Comparison of ENCODE assay signal across 11 mouse cellular contexts in the genomic region with DNA sequence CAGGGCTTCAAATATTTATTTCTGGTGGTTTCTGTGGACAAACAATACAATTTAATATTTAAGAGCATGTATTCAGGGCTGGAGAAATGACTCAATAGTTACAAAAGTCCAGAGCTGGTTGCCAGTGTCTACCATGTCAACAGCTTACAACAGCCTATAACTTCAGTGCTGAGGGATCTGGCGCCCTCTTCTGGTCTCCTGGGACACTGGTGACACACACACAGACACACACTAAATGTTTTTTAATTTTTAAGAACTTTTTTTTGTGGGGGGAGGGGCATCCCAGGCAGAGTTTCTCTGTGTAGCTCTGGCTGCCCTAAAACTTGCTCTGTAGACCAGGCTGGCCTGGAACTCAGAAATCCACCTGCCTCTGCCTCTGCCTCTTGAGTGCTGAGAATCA. TPM values are rescaled to one million over a fixed set of nuclear protein-coding genes. Genes with fewer than 3 reads are reported as not detected.
DNase-seq lines count a peak whose midpoint lies in the region; ATAC-seq and TF ChIP-seq lines count a peak whose summit lies in the region.
"Had no signal": no experiment of that assay in that cellular context is flagged by ENCODE, and none has a peak within 500 bp of the region (broad histone marks: within the 10 kb centered on the region; RNA-seq: fewer than 3 reads in every experiment).

No protein-coding gene starts in this region.

- DNase-seq in 3134 (ENCODE audit: extremely low read depth, insufficient read length, low spot score) (peak; percentile 56), ES-CJ7 (ENCODE audit: low read depth, low spot score) (peak; percentile 76)
- peak; percentile 63 for DNase-seq in c-Kit-positive CD71-positive TER-119-negative erythroid progenitor cells, embryonic 14.5 days (ENCODE audit: low read depth)
- DNase-seq in kidney, postnatal 0 days (ENCODE audit: low spot score): peak; percentile 61

- TF ChIP-seq POLR2A in small intestine, adult 2 months (IDR thresholded peaks at IDR 0.05; ENCODE audit: low read depth, low read length): no peak

- no peak overlapping the region for H3K9ac ChIP-seq in intestine, postnatal 0 days (ENCODE audit: low read depth, low read length)
- no peak overlapping the region for H3K9ac ChIP-seq in intestine, embryonic 16.5 days (ENCODE audit: low read depth, low read length)
- H3K9ac ChIP-seq in kidney, postnatal 0 days (ENCODE audit: low read depth, low read length): no peak overlapping the region
- H3K9ac ChIP-seq in midbrain, embryonic 16.5 days (ENCODE audit: low read depth, low read length): no peak overlapping the region
- H3K9ac ChIP-seq: embryonic facial prominence, embryonic 15.5 days had no signal

- WGBS in intestine, postnatal 0 days: 0% methylated on average over 1 of the region's 1 CpGs
- WGBS in intestine, embryonic 16.5 days: 3% methylated on average over 1 of the region's 1 CpGs
- 7% methylated on average over 1 of the region's 1 CpGs for WGBS in kidney, postnatal 0 days
- WGBS in small intestine, adult 2 months: 3% methylated on average over 1 of the region's 1 CpGs
- WGBS in midbrain, embryonic 16.5 days: 0% methylated on average over 1 of the region's 1 CpGs

- ATAC-seq in intestine, postnatal 0 days: peak; percentile 58
- no peak for ATAC-seq in intestine, embryonic 16.5 days
- no peak for ATAC-seq in kidney, postnatal 0 days (replicated peaks; ENCODE audit: low FRiP score, low read depth)
- no peak for ATAC-seq in midbrain, embryonic 16.5 days

- no peak overlapping the region for H3K27ac ChIP-seq in intestine, postnatal 0 days (ENCODE audit: low read depth, low read length)
- no peak overlapping the region for H3K27ac ChIP-seq in intestine, embryonic 16.5 days (ENCODE audit: low read length)
- no peak overlapping the region for H3K27ac ChIP-seq in kidney, postnatal 0 days
- H3K27ac ChIP-seq in small intestine, adult 2 months (ENCODE audit: insufficient read depth, low read depth, low read length): no peak overlapping the region
- no peak overlapping the region for H3K27ac ChIP-seq in midbrain, embryonic 16.5 days (ENCODE audit: low read length)
- H3K27ac ChIP-seq: embryonic facial prominence, embryonic 15.5 days had no signal

- no peak overlapping the region for H3K4me3 ChIP-seq in intestine, postnatal 0 days (ENCODE audit: low read depth, low read length)
- no peak overlapping the region for H3K4me3 ChIP-seq in intestine, embryonic 16.5 days (ENCODE audit: low read length)
- H3K4me3 ChIP-seq in kidney, postnatal 0 days (replicated peaks; ENCODE audit: low read depth, low read length): no peak overlapping the region
- H3K4me3 ChIP-seq in small intestine, adult 2 months (ENCODE audit: low read depth, low read length): no peak overlapping the region
- H3K4me3 ChIP-seq in midbrain, embryonic 16.5 days (ENCODE audit: low read depth, low read length): no peak overlapping the region
- H3K4me3 ChIP-seq: embryonic facial prominence, embryonic 15.5 days had no signal

- H3K36me3 ChIP-seq in intestine, postnatal 0 days (ENCODE audit: control insufficient read depth, insufficient read depth): no peaks in the 10 kb centered on the region
- H3K36me3 ChIP-seq in intestine, embryonic 16.5 days (ENCODE audit: control insufficient read depth, insufficient read depth, low read length): no peaks in the 10 kb centered on the region
- no peaks in the 10 kb centered on the region for H3K36me3 ChIP-seq in kidney, postnatal 0 days (ENCODE audit: insufficient read depth, low read length)
- no peaks in the 10 kb centered on the region for H3K36me3 ChIP-seq in small intestine, adult 2 months (ENCODE audit: control insufficient read depth, insufficient read depth, low read length)
- H3K36me3 ChIP-seq in midbrain, embryonic 16.5 days (ENCODE audit: control insufficient read depth, insufficient read depth, low read length): no peaks in the 10 kb centered on the region
- H3K36me3 ChIP-seq: embryonic facial prominence, embryonic 15.5 days had no signal

- H3K4me1 ChIP-seq in intestine, postnatal 0 days (replicated peaks; ENCODE audit: control insufficient read depth, insufficient read depth, low read length): no peaks in the 10 kb centered on the region
- H3K4me1 ChIP-seq in intestine, embryonic 16.5 days (ENCODE audit: control insufficient read depth, insufficient read depth, low read length): no peaks in the 10 kb centered on the region
- peaks cover 7% of the 10 kb centered on the region for H3K4me1 ChIP-seq in kidney, postnatal 0 days (replicated peaks; ENCODE audit: insufficient read depth, low read length)
- peaks cover 3% of the 10 kb centered on the region; the same call in 1 of the 2 replicates for H3K4me1 ChIP-seq in small intestine, adult 2 months (ENCODE audit: control insufficient read depth, insufficient read depth, insufficient read length, low read length)
- H3K4me1 ChIP-seq in midbrain, embryonic 16.5 days (ENCODE audit: control insufficient read depth, insufficient read depth, low read length): peaks cover 3% of the 10 kb centered on the region; the same call in 1 of the 2 replicates

- no peak overlapping the region for H3K4me2 ChIP-seq in intestine, postnatal 0 days (replicated peaks; ENCODE audit: low read depth)
- no peak overlapping the region for H3K4me2 ChIP-seq in intestine, embryonic 16.5 days (ENCODE audit: low read depth, low read length)
- no peak overlapping the region for H3K4me2 ChIP-seq in kidney, postnatal 0 days (ENCODE audit: low read length)
- H3K4me2 ChIP-seq in midbrain, embryonic 16.5 days (ENCODE audit: low read length): no peak overlapping the region
- H3K4me2 ChIP-seq: embryonic facial prominence, embryonic 15.5 days had no signal

- H3K9me3 ChIP-seq in intestine, postnatal 0 days (ENCODE audit: control insufficient read depth): no peaks in the 10 kb centered on the region
- no peaks in the 10 kb centered on the region for H3K9me3 ChIP-seq in intestine, embryonic 16.5 days (ENCODE audit: control insufficient read depth, low read length)
- no peaks in the 10 kb centered on the region for H3K9me3 ChIP-seq in kidney, postnatal 0 days (replicated peaks; ENCODE audit: low read length)
- no peaks in the 10 kb centered on the region for H3K9me3 ChIP-seq in midbrain, embryonic 16.5 days (replicated peaks; ENCODE audit: control insufficient read depth, low read length, poor library complexity, severe bottlenecking)
- H3K9me3 ChIP-seq: embryonic facial prominence, embryonic 15.5 days had no signal

- peak; percentile 81 for TF ChIP-seq CTCF in intestine, postnatal 0 days (IDR thresholded peaks at IDR 0.05; ENCODE audit: low read depth)
- peak; percentile 73 for TF ChIP-seq CTCF in kidney, postnatal 0 days (IDR thresholded peaks at IDR 0.05; ENCODE audit: low read depth)
- TF ChIP-seq CTCF in small intestine, adult 2 months (IDR thresholded peaks at IDR 0.05; ENCODE audit: extremely low read depth, insufficient read length, insufficient replicate concordance, low read depth, low read length): peak; percentile 58; the same call in 1 of the 2 replicates

- no peaks in the 10 kb centered on the region for H3K27me3 ChIP-seq in intestine, postnatal 0 days (replicated peaks; ENCODE audit: control insufficient read depth, insufficient read depth, low read length)
- H3K27me3 ChIP-seq in intestine, embryonic 16.5 days (replicated peaks; ENCODE audit: control insufficient read depth, insufficient read depth, low read length): no peaks in the 10 kb centered on the region
- no peaks in the 10 kb centered on the region for H3K27me3 ChIP-seq in kidney, postnatal 0 days (ENCODE audit: insufficient read depth, low read length)
- peaks cover 14% of the 10 kb centered on the region; the same call in 1 of the 2 replicates for H3K27me3 ChIP-seq in small intestine, adult 2 months (ENCODE audit: control insufficient read depth, insufficient read depth, low read length)
- peaks cover 4% of the 10 kb centered on the region; the same call in 1 of the 2 replicates for H3K27me3 ChIP-seq in midbrain, embryonic 16.5 days (ENCODE audit: control insufficient read depth, insufficient read depth, low read depth, low read length)
- H3K27me3 ChIP-seq: embryonic facial prominence, embryonic 15.5 days had no signal

RNA-seq across cellular contexts. Expression of a gene that starts 4.8 kb away (rescaled TPM):
- 8.0 and 8.3 TPM in 2 replicates for polyA plus RNA-seq in intestine, postnatal 0 days (2015; fragmentation: Nextera tagmentation; extraction: Ambion mirVana)
- 20.4 and 20.8 TPM in 2 replicates for polyA plus RNA-seq in intestine, embryonic 16.5 days (2015; fragmentation: Nextera tagmentation; extraction: Ambion mirVana)
- 6.9 and 7.6 TPM in 2 replicates for polyA plus RNA-seq in kidney, postnatal 0 days (2015; fragmentation: Nextera tagmentation; extraction: Ambion mirVana)
- 4.8 and 6.8 TPM in 2 replicates for polyA plus RNA-seq in small intestine, adult 2 months (2012; rRNA removed)
- 2.4 and 2.8 TPM in 2 replicates for polyA plus RNA-seq in midbrain, embryonic 16.5 days (2015; fragmentation: Nextera tagmentation; extraction: Ambion mirVana)

RNA-seq across cellular contexts. Expression of a gene that starts 19.4 kb away (rescaled TPM):
- polyA plus RNA-seq in intestine, postnatal 0 days (2015; fragmentation: Nextera tagmentation; extraction: Ambion mirVana): 0.17 and 0.22 TPM in 2 replicates
- polyA plus RNA-seq in intestine, embryonic 16.5 days (2015; fragmentation: Nextera tagmentation; extraction: Ambion mirVana): 0.18 and 0.21 TPM in 2 replicates
- 0.03 and 0.08 TPM in 2 replicates for polyA plus RNA-seq in kidney, postnatal 0 days (2015; fragmentation: Nextera tagmentation; extraction: Ambion mirVana)
- 0.22 and 2.4 TPM in 2 replicates for polyA plus RNA-seq in small intestine, adult 2 months (2012; rRNA removed)
- polyA plus RNA-seq in midbrain, embryonic 16.5 days (2015; fragmentation: Nextera tagmentation; extraction: Ambion mirVana): 16.4 and 16.7 TPM in 2 replicates
- polyA plus RNA-seq: liver, embryonic 16.5 days had no signal

RNA-seq across cellular contexts. Expression of a gene that starts 20.1 kb away (rescaled TPM):
- polyA plus RNA-seq in intestine, postnatal 0 days (2015; fragmentation: Nextera tagmentation; extraction: Ambion mirVana): not detected in 2 replicates
- polyA plus RNA-seq in intestine, embryonic 16.5 days (2015; fragmentation: Nextera tagmentation; extraction: Ambion mirVana): not detected in 2 replicates
- polyA plus RNA-seq in kidney, postnatal 0 days (2015; fragmentation: Nextera tagmentation; extraction: Ambion mirVana): not detected in 2 replicates
- polyA plus RNA-seq in small intestine, adult 2 months (2012; rRNA removed): not detected in 2 replicates
- polyA plus RNA-seq in midbrain, embryonic 16.5 days (2015; fragmentation: Nextera tagmentation; extraction: Ambion mirVana): not detected in 2 replicates
- polyA plus RNA-seq: embryonic facial prominence, embryonic 15.5 days; liver, embryonic 16.5 days; stomach, embryonic 16.5 days had no signal

RNA-seq across cellular contexts. Expression of a gene that starts 26.5 kb away (rescaled TPM):
- 60.0 and 61.6 TPM in 2 replicates for polyA plus RNA-seq in intestine, postnatal 0 days (2015; fragmentation: Nextera tagmentation; extraction: Ambion mirVana)
- polyA plus RNA-seq in intestine, embryonic 16.5 days (2015; fragmentation: Nextera tagmentation; extraction: Ambion mirVana): 85.7 and 94.6 TPM in 2 replicates
- polyA plus RNA-seq in kidney, postnatal 0 days (2015; fragmentation: Nextera tagmentation; extraction: Ambion mirVana): 36.4 and 38.1 TPM in 2 replicates
- 60.3 and 96.4 TPM in 2 replicates for polyA plus RNA-seq in small intestine, adult 2 months (2012; rRNA removed)
- polyA plus RNA-seq in midbrain, embryonic 16.5 days (2015; fragmentation: Nextera tagmentation; extraction: Ambion mirVana): 46.3 and 49.6 TPM in 2 replicates
